Mouse (Mus musculus) hindbrain, embryonic 15.5 days (tissue): ENCODE measurements at regions not wholly inside any gene's neighbourhood (a gene's known extent, or its start where the extent isn't known, plus 50 kb on each side); places are given as distances from the start of the nearest gene placed in this dataset.
"Not testable (repeated sequence)": the region's sequence is repeated elsewhere in the genome, so short reads cannot be mapped to it uniquely, and the experiment has no call there.

Experiments used
- ATAC-seq: fragments of 200-750 bp; cut with Nextera tagmentation; 2 replicates; pipeline ENCODE4 v1.8.0; 2017; ENCODE audit warnings: low read depth, moderate number of reproducible peaks, moderate TSS enrichment; ENCODE audit not compliant: low FRiP score
- H3K27ac ChIP-seq: fragments of 300-500 bp; sonication (generic); replicated peaks from 2 replicates; pipeline ENCODE4 v1.5.1; 2015; ENCODE audit warnings: mild to moderate bottlenecking, inconsistent platforms
- H3K27me3 ChIP-seq: fragments of 300-500 bp; sonication (generic); 2 replicates; pipeline ENCODE4 v1.6.1; 2015; ENCODE audit warnings: control low read depth, inconsistent platforms
- H3K36me3 ChIP-seq: fragments of 300-500 bp; sonication (generic); 2 replicates; pipeline ENCODE4 v1.6.1; 2015; ENCODE audit warnings: control low read depth, inconsistent platforms
- H3K4me1 ChIP-seq: fragments of 300-500 bp; sonication (generic); replicated peaks from 2 replicates; pipeline ENCODE4 v1.6.1; 2015; ENCODE audit warnings: control low read depth, inconsistent platforms
- H3K4me2 ChIP-seq: fragments of 300-500 bp; sonication (generic); 2 replicates; pipeline ENCODE4 v1.6.1; 2015; ENCODE audit warnings: moderate library complexity, mild to moderate bottlenecking, inconsistent platforms
- H3K4me3 ChIP-seq: fragments of 300-500 bp; sonication (generic); 2 replicates; pipeline ENCODE4 v1.5.1; 2015; ENCODE audit warnings: mild to moderate bottlenecking, inconsistent platforms
- H3K9ac ChIP-seq: fragments of 300-500 bp; sonication (generic); 2 replicates; pipeline ENCODE4 v1.6.1; 2015; ENCODE audit warnings: inconsistent platforms
- H3K9me3 ChIP-seq: fragments of 300-500 bp; sonication (generic); 2 replicates; pipeline ENCODE4 v1.6.1; 2016; ENCODE audit warnings: control low read depth, inconsistent platforms
- WGBS: fragments of 180-500 bp; shearing (Covaris S2); methylation state at CpG from one replicate; pipeline ENCODE4 v1.1.7; 2015; 5-methylcytosine and 5-hydroxymethylcytosine counted together

- H3K27ac ChIP-seq = no peak overlapping the region
- no peaks in the 10 kb centered on the region for H3K36me3 ChIP-seq
- H3K4me1 ChIP-seq = peaks cover 12% of the 10 kb centered on the region
- H3K27me3 ChIP-seq = no peaks in the 10 kb centered on the region
- no peak overlapping the region for H3K4me2 ChIP-seq
- ATAC-seq = peak; percentile 73; the same call in 1 of the 2 replicates
- no peaks in the 10 kb centered on the region for H3K9me3 ChIP-seq
- WGBS = 67% methylated on average over 4 of the region's 4 CpGs
- no peak overlapping the region for H3K9ac ChIP-seq
- no peak overlapping the region for H3K4me3 ChIP-seq
These were observed 173.3 kb upstream of the Col8a1 start for GRCm38 (mm10) chr16:57927816-57928215.

GRCm38 (mm10) chr16:57928301-57928700, 173.8 kb upstream of the Col8a1 start:
- Histone ChIP-seq H3K9me3 (no peaks in the 10 kb centered on the region), H3K4me1 (peaks cover 12% of the 10 kb centered on the region), H3K27me3 (no peaks in the 10 kb centered on the region), H3K27ac (no peak overlapping the region), H3K4me2 (no peak overlapping the region), H3K9ac (no peak overlapping the region), H3K36me3 (no peaks in the 10 kb centered on the region), H3K4me3 (no peak overlapping the region)
- 65% methylated on average over 4 of the region's 4 CpGs for WGBS
- ATAC-seq = no peak

- Histone ChIP-seq H3K9ac (no peak overlapping the region), H3K4me1 (0 out of 2 replicates have a peak, but pooled peaks cover 3% of the 10 kb centered on the region), H3K4me2 (no peak overlapping the region), H3K36me3 (no peaks in the 10 kb centered on the region), H3K27me3 (no peaks in the 10 kb centered on the region), H3K27ac (no peak overlapping the region), H3K4me3 (no peak overlapping the region), H3K9me3 (no peaks in the 10 kb centered on the region)
- no peak for ATAC-seq
- 78% methylated on average over 12 of the region's 12 CpGs for WGBS
These were observed 174.7 kb upstream of the Col8a1 start for GRCm38 (mm10) chr16:57929151-57929764.

GRCm38 (mm10) chr16:57945404-57945803, 190.9 kb upstream of the Col8a1 start:
- Histone ChIP-seq H3K27me3 (no peaks in the 10 kb centered on the region), H3K4me3 (no peak overlapping the region), H3K9me3 (no peaks in the 10 kb centered on the region), H3K4me2 (no peak overlapping the region), H3K27ac (no peak overlapping the region), H3K36me3 (no peaks in the 10 kb centered on the region), H3K9ac (no peak overlapping the region), H3K4me1 (no peaks in the 10 kb centered on the region)
- 21% methylated on average over 6 of the region's 6 CpGs for WGBS
- no peak for ATAC-seq

GRCm38 (mm10) chr16:57947309-57947708, 192.8 kb upstream of the Col8a1 start:
- H3K27ac ChIP-seq = no peak overlapping the region
- no peak overlapping the region for H3K4me3 ChIP-seq
- no peaks in the 10 kb centered on the region for H3K9me3 ChIP-seq
- no peaks in the 10 kb centered on the region for H3K4me1 ChIP-seq
- no peaks in the 10 kb centered on the region for H3K27me3 ChIP-seq
- H3K9ac ChIP-seq = no peak overlapping the region
- WGBS = 42% methylated on average over 3 of the region's 3 CpGs
- H3K36me3 ChIP-seq = no peaks in the 10 kb centered on the region
- ATAC-seq = no peak
- no peak overlapping the region for H3K4me2 ChIP-seq

DNA sequence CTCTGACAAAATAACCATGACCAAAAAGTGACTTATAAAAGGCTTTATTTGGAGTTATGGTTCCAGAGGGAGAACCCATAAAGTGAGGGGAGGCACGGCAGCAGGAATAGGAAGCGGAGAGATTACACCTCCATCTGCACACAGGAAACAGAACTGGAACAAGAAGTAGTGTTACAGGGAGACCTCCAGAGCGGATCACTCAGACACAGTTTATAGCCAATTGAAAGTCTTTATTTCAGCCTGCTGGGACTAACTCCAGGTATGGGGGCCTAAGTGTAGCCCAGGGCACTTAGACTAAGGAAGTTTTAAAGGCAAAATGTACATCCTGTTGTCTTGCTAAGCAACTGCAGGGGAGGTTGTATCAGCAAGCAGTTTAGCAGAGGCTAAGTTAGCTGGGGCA, 195.1 kb upstream of the Col8a1 start:
- Histone ChIP-seq H3K4me3 (no peak overlapping the region), H3K27me3 (no peaks in the 10 kb centered on the region), H3K4me2 (no peak overlapping the region), H3K4me1 (no peaks in the 10 kb centered on the region), H3K27ac (no peak overlapping the region), H3K36me3 (no peaks in the 10 kb centered on the region), H3K9ac (no peak overlapping the region), H3K9me3 (no peaks in the 10 kb centered on the region)
- ATAC-seq = no peak
- WGBS = 85% methylated on average over 3 of the region's 3 CpGs

DNA sequence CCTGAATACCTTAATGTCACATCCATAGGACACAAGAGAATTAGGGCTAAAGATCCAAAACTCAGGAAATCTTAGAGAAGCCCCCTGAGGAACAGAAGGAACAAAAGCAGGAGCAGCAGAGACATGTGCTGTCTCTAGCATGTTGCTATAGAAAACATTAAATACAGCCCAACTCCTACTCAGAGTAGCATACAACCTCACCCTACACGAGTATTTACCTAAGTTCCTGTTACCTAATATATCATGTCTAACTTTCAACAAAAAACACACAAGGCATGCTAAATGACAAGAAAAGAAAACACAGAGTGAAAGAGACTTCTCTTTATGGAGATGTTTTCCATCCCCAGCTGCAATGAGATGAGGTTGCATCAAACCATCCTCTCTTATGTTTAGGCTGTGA, 216.4 kb upstream of the Col8a1 start:
- Histone ChIP-seq H3K9me3 (no peaks in the 10 kb centered on the region), H3K36me3 (no peaks in the 10 kb centered on the region), H3K4me1 (no peaks in the 10 kb centered on the region), H3K4me3 (no peak overlapping the region), H3K4me2 (no peak overlapping the region), H3K27ac (no peak overlapping the region), H3K27me3 (no peaks in the 10 kb centered on the region), H3K9ac (no peak overlapping the region)
- WGBS = 68% methylated on average over 1 of the region's 1 CpGs
- no peak for ATAC-seq

GRCm38 (mm10) chr16:57984111-57984510, 229.6 kb upstream of the Col8a1 start:
- WGBS = 73% methylated on average over 5 of the region's 5 CpGs

GRCm38 (mm10) chr16:58005740-58006139, 251.2 kb upstream of the Col8a1 start:
- Histone ChIP-seq H3K4me3 (no peak overlapping the region), H3K4me1 (no peaks in the 10 kb centered on the region), H3K9ac (no peak overlapping the region), H3K27me3 (no peaks in the 10 kb centered on the region), H3K4me2 (no peak overlapping the region), H3K9me3 (no peaks in the 10 kb centered on the region), H3K27ac (no peak overlapping the region), H3K36me3 (no peaks in the 10 kb centered on the region)
- WGBS = 81% methylated on average over 3 of the region's 3 CpGs
- no peak for ATAC-seq

More at GRCm38 (mm10) chr16:57984111-57984510, 229.6 kb upstream of the Col8a1 start:
- Histone ChIP-seq H3K4me1 (no peaks in the 10 kb centered on the region), H3K27ac (no peak overlapping the region), H3K4me3 (no peak overlapping the region), H3K27me3 (no peaks in the 10 kb centered on the region), H3K4me2 (no peak overlapping the region), H3K9me3 (no peaks in the 10 kb centered on the region), H3K36me3 (no peaks in the 10 kb centered on the region), H3K9ac (no peak overlapping the region)
- ATAC-seq = no peak

GRCm38 (mm10) chr16:58013557-58013956, 259.0 kb upstream of the Col8a1 start:
- Histone ChIP-seq H3K9me3 (no peaks in the 10 kb centered on the region), H3K36me3 (no peaks in the 10 kb centered on the region), H3K4me3 (no peak overlapping the region), H3K27ac (no peak overlapping the region), H3K27me3 (no peaks in the 10 kb centered on the region), H3K4me1 (no peaks in the 10 kb centered on the region), H3K4me2 (no peak overlapping the region), H3K9ac (no peak overlapping the region)
- ATAC-seq = no peak
- WGBS = 90% methylated on average over 1 of the region's 1 CpGs

GRCm38 (mm10) chr16:58027525-58027924, 273.0 kb upstream of the Col8a1 start:
- 80% methylated on average over 2 of the region's 2 CpGs for WGBS
- no peak overlapping the region for H3K9ac ChIP-seq
- no peaks in the 10 kb centered on the region for H3K27me3 ChIP-seq
- no peaks in the 10 kb centered on the region for H3K9me3 ChIP-seq
- H3K4me3 ChIP-seq = no peak overlapping the region
- no peaks in the 10 kb centered on the region for H3K36me3 ChIP-seq
- no peak overlapping the region for H3K4me2 ChIP-seq
- H3K27ac ChIP-seq = no peak overlapping the region
- no peaks in the 10 kb centered on the region for H3K4me1 ChIP-seq
- ATAC-seq = no peak

GRCm38 (mm10) chr16:58028541-58028940, 274.0 kb upstream of the Col8a1 start:
- WGBS = 96% methylated on average over 1 of the region's 1 CpGs
- ATAC-seq, H3K27me3 ChIP-seq, H3K9me3 ChIP-seq, H3K27ac ChIP-seq, H3K4me2 ChIP-seq, H3K36me3 ChIP-seq, H3K4me3 ChIP-seq, H3K4me1 ChIP-seq, H3K9ac ChIP-seq: not testable (repeated sequence)

DNA sequence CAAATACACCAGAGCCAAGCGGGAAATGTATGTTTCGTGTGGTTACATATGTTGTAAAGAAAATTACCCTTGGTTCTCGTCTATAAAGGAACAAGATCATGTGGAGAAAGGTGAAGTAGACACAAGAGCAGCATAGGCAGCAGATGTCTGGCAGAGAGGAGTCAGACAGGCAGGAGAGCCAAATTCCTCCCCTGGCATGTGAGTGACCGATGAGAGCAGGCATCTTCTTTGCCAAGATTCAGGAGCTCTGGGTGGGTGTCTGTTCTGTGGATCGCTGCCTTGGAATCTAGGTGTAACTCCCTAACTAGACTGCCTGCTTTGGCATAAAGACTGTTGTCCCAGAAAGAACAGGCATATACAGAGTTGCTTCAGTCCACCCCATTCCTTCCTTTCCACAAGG, 275.1 kb upstream of the Col8a1 start:
- 77% methylated on average over 5 of the region's 5 CpGs for WGBS
- no peak for ATAC-seq

More for the DNA sequence above, 275.1 kb upstream of the Col8a1 start:
- Histone ChIP-seq H3K36me3 (no peaks in the 10 kb centered on the region), H3K27me3 (no peaks in the 10 kb centered on the region), H3K4me3 (no peak overlapping the region), H3K4me2 (no peak overlapping the region), H3K9ac (no peak overlapping the region), H3K9me3 (no peaks in the 10 kb centered on the region), H3K4me1 (no peaks in the 10 kb centered on the region), H3K27ac (no peak overlapping the region)
